Mouse (Mus musculus): ENCODE measurements around the gene Tead2.

DNA sequence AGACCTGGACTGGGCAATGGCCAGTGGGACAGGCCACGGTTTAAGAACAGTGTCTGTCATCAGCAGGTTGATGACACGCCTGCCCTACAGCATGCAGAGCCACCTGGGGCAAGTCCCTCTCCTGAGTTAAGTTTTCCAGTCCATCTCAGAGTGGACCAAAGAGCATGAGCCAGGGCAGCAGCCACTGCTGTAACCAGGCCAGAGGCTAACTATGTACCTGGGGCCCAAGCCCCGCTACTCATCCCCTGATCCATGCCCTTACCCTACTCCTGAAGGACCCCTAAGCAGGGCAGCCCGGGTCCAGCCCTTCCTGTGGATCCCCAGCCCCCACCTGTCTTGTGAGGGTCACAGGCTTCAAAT is 19.4 kb upstream of the Tead2 start:
- TF ChIP-seq TAL1 (IDR thresholded peaks at IDR 0.05; ENCODE audit: low read length) (no peak), GATA1 (IDR thresholded peaks at IDR 0.05; ENCODE audit: low read length) (no peak)
